Mouse (Mus musculus): ENCODE results near the gene Zfp386. TPM values are rescaled to one million over a fixed set of nuclear protein-coding genes. Genes with fewer than 3 reads are reported as not detected.
"Not testable (repeated sequence)": the region's sequence is repeated elsewhere in the genome, so short reads cannot be mapped to it uniquely, and the experiment has no call there.

Gene Zfp386
- polyA plus RNA-seq (2012; ENCODE audit: insufficient read depth, insufficient read length, low replicate concordance, missing spikeins) = not detected in 2 replicates

- under 1% methylated on average over 55 of the region's 55 CpGs for WGBS
Measured at GRCm38 (mm10) chr12:116047440-116048377, at the start of gene Zfp386. Gene Zfp386 (plus strand): TSS chr12:116047724.

GRCm38 (mm10) chr12:115999784-116000183, 47.7 kb upstream of the Zfp386 start:
- H3K27ac ChIP-seq (ENCODE audit: insufficient read depth, low read depth, low read length); H3K4me1 ChIP-seq (ENCODE audit: control insufficient read depth, insufficient read depth, low read length): not testable (repeated sequence)

More at GRCm38 (mm10) chr12:116047440-116048377, at the start of gene Zfp386:
- peaks cover 8% of the 10 kb centered on the region for H3K4me1 ChIP-seq (ENCODE audit: control insufficient read depth, insufficient read depth, low read length)
- TF ChIP-seq POLR2A (IDR thresholded peaks at IDR 0.05; ENCODE audit: insufficient read depth, low read depth, low read length) (peak; percentile 62), CTCF (IDR thresholded peaks at IDR 0.05; ENCODE audit: insufficient read depth, low read depth, low read length) (no peak)
- H3K4me3 ChIP-seq (ENCODE audit: insufficient read depth, low read depth, low read length) = peak within 1 kb of the TSS; percentile 86
- H3K27ac ChIP-seq (ENCODE audit: insufficient read depth, low read depth, low read length) = peak within 1 kb of the TSS; percentile 95

GRCm38 (mm10) chr12:116002946-116003345, 44.6 kb upstream of the Zfp386 start:
- H3K4me1 ChIP-seq (ENCODE audit: control insufficient read depth, insufficient read depth, low read length); H3K4me3 ChIP-seq (ENCODE audit: insufficient read depth, low read depth, low read length); H3K27ac ChIP-seq (ENCODE audit: insufficient read depth, low read depth, low read length): not testable (repeated sequence)
- WGBS = 82% methylated on average over 1 of the region's 1 CpGs

More at GRCm38 (mm10) chr12:115999784-116000183, 47.7 kb upstream of the Zfp386 start:
- WGBS = 72% methylated on average over 3 of the region's 3 CpGs
- not testable (repeated sequence) for H3K4me3 ChIP-seq (ENCODE audit: insufficient read depth, low read depth, low read length)

GRCm38 (mm10) chr12:116010812-116011211, 36.7 kb upstream of the Zfp386 start:
- Histone ChIP-seq H3K4me3 (ENCODE audit: insufficient read depth, low read depth, low read length) (no peak overlapping the region), H3K27ac (ENCODE audit: insufficient read depth, low read depth, low read length) (no peak overlapping the region), H3K4me1 (ENCODE audit: control insufficient read depth, insufficient read depth, low read length) (no peaks in the 10 kb centered on the region)
- 84% methylated on average over 2 of the region's 2 CpGs for WGBS
- TF ChIP-seq CTCF (IDR thresholded peaks at IDR 0.05; ENCODE audit: insufficient read depth, low read depth, low read length) (no peak), POLR2A (IDR thresholded peaks at IDR 0.05; ENCODE audit: insufficient read depth, low read depth, low read length) (no peak)

GRCm38 (mm10) chr12:116028095-116028494, 19.4 kb upstream of the Zfp386 start:
- Histone ChIP-seq H3K4me1 (ENCODE audit: control insufficient read depth, insufficient read depth, low read length) (no peaks in the 10 kb centered on the region), H3K4me3 (ENCODE audit: insufficient read depth, low read depth, low read length) (no peak overlapping the region), H3K27ac (ENCODE audit: insufficient read depth, low read depth, low read length) (no peak overlapping the region)
- WGBS = 48% methylated on average over 2 of the region's 2 CpGs
- no peak for TF ChIP-seq CTCF (IDR thresholded peaks at IDR 0.05; ENCODE audit: insufficient read depth, low read depth, low read length)
- no peak for TF ChIP-seq POLR2A (IDR thresholded peaks at IDR 0.05; ENCODE audit: insufficient read depth, low read depth, low read length)

- H3K27ac ChIP-seq (ENCODE audit: insufficient read depth, low read depth, low read length) = no peak overlapping the region
- 68% methylated on average over 5 of the region's 5 CpGs for WGBS
- H3K4me1 ChIP-seq (ENCODE audit: control insufficient read depth, insufficient read depth, low read length) = no peaks in the 10 kb centered on the region
- no peak for TF ChIP-seq CTCF (IDR thresholded peaks at IDR 0.05; ENCODE audit: insufficient read depth, low read depth, low read length)
- no peak for TF ChIP-seq POLR2A (IDR thresholded peaks at IDR 0.05; ENCODE audit: insufficient read depth, low read depth, low read length)
- H3K4me3 ChIP-seq (ENCODE audit: insufficient read depth, low read depth, low read length) = no peak overlapping the region
Measured at GRCm38 (mm10) chr12:116035346-116035745, 12.2 kb upstream of the Zfp386 start.

GRCm38 (mm10) chr12:116044785-116045184, 2.7 kb upstream of the Zfp386 start:
- no peak for TF ChIP-seq CTCF (IDR thresholded peaks at IDR 0.05; ENCODE audit: insufficient read depth, low read depth, low read length)
- no peak for TF ChIP-seq POLR2A (IDR thresholded peaks at IDR 0.05; ENCODE audit: insufficient read depth, low read depth, low read length)
- Histone ChIP-seq H3K4me3 (ENCODE audit: insufficient read depth, low read depth, low read length) (no peak overlapping the region), H3K4me1 (ENCODE audit: control insufficient read depth, insufficient read depth, low read length) (peaks cover 6% of the 10 kb centered on the region), H3K27ac (ENCODE audit: insufficient read depth, low read depth, low read length) (no peak overlapping the region)
- WGBS = 77% methylated on average over 5 of the region's 5 CpGs

- no peak for TF ChIP-seq POLR2A (IDR thresholded peaks at IDR 0.05; ENCODE audit: insufficient read depth, low read depth, low read length)
- TF ChIP-seq CTCF (IDR thresholded peaks at IDR 0.05; ENCODE audit: insufficient read depth, low read depth, low read length) = no peak
- H3K4me3 ChIP-seq (ENCODE audit: insufficient read depth, low read depth, low read length) = peak overlapping the region; percentile 46
- WGBS = 33% methylated on average over 7 of the region's 7 CpGs
- H3K4me1 ChIP-seq (ENCODE audit: control insufficient read depth, insufficient read depth, low read length) = peaks cover 8% of the 10 kb centered on the region
- H3K27ac ChIP-seq (ENCODE audit: insufficient read depth, low read depth, low read length) = peak overlapping the region; percentile 20
Measured at GRCm38 (mm10) chr12:116048766-116049165, 1.2 kb downstream of the Zfp386 start.

GRCm38 (mm10) chr12:116049236-116049635, 1.7 kb downstream of the Zfp386 start:
- Histone ChIP-seq H3K4me1 (ENCODE audit: control insufficient read depth, insufficient read depth, low read length) (peaks cover 8% of the 10 kb centered on the region), H3K4me3 (ENCODE audit: insufficient read depth, low read depth, low read length) (no peak overlapping the region)
- WGBS = 44% methylated on average over 3 of the region's 3 CpGs

More at GRCm38 (mm10) chr12:116049236-116049635, 1.7 kb downstream of the Zfp386 start:
- peak overlapping the region; percentile 20; the same call in 1 of the 2 replicates for H3K27ac ChIP-seq (ENCODE audit: insufficient read depth, low read depth, low read length)
- no peak for TF ChIP-seq POLR2A (IDR thresholded peaks at IDR 0.05; ENCODE audit: insufficient read depth, low read depth, low read length)
- no peak for TF ChIP-seq CTCF (IDR thresholded peaks at IDR 0.05; ENCODE audit: insufficient read depth, low read depth, low read length)

All from olfactory bulb, adult 2 months (tissue).